Mouse (Mus musculus): ENCODE measurements around the gene Krt6b.
"Not testable (repeated sequence)": the region's sequence is repeated elsewhere in the genome, so short reads cannot be mapped to it uniquely, and the experiment has no call there.

The Krt6b gene

DNA sequence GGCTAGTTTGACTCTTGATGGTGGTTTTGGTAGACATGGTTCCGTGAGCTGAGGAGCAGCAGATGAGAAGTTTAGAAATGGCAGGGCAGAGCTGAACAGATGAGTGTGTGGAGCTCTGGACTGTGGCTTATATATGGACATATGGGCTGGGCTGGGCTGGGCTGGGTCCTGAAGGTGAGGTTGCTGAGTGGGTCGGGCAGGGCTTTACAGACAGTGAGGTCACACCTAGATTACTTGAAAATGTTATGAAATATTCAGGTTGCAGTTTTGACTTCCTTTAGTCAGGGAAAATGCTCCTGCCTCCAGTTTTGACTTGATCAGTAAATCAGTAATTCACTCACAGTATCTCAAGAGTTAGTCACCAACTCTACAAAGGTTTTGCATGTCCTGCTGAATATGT, at the start of gene Krt6b:
Krt6b (minus strand) TSS at position 101 of the 400 bp plus-strand sequence.
- no peak for DNase-seq (ENCODE audit: low spot score in 2 of 2)

DNA sequence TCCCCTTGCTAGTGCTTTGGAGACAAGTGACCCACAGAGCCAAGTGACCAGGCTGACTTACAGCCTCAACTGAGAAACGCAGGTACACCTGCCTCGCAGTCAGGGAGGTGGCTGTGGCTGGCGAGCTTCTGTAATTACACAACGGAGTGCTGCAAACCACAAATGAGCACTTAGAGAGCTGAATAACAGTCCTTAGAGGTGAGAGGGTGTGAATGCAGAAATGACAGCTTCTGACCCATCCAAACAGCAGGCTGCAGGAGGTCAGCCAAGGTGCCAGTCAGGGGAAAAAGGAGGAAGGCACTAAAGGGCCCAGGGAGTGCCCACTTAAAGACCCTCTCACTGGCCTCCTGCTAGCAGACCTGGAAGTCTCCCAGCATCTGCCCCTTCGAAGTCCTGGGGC, 44.6 kb upstream of the Krt6b start:
- DNase-seq (ENCODE audit: low spot score in 2 of 2) = no peak

- DNase-seq (ENCODE audit: low spot score in 2 of 2) = no peak
Measured at GRCm38 (mm10) chr15:101715831-101716230, 35.7 kb upstream of the Krt6b start.

DNA sequence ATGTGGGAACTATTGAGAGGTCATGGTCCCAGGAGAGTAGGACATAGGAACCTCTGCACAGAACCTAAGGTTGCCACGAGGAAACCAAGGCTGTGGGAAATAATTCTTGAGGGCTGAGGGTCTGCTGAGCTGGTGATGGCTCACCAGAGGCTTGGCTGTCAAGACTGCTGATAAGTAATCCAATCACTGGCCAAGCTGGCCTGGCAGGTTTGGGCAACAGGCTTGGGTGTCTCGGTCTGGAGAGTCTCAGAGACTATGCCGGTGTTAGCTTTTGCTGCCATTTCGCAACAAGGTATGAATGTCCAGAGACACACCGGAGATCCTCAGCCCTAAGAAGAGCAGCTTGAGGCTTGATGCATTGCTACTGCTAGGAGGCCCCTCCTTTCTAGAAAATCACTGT, 34.3 kb upstream of the Krt6b start:
- no peak for DNase-seq (ENCODE audit: low spot score in 2 of 2)

DNA sequence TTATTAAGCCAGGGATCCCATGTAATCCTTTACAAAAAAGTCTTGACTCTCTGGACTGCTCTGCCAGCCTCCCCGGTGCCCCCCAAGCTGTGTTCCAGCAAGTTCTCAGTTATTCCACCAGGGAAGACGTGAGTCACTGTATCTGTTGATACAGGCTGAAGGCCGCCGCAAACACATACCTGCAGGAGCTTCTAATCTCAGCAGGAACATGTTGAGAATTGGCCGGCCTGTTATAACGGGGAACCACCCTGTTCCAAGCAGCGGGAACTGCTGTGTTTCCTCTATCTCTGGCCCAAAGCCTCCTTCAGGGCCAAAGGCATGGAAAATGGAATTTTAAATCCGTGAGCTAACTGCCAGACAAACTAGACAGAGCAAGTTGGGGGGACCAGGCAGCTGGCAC, 33.6 kb upstream of the Krt6b start:
- no peak for DNase-seq (ENCODE audit: low spot score in 2 of 2)

GRCm38 (mm10) chr15:101712720-101713119, 32.6 kb upstream of the Krt6b start, which contains the start of gene Krt5:
Gene Krt5, minus strand, starts transcription at chr15:101712898.
- DNase-seq (ENCODE audit: low spot score in 2 of 2) = no peak

DNA sequence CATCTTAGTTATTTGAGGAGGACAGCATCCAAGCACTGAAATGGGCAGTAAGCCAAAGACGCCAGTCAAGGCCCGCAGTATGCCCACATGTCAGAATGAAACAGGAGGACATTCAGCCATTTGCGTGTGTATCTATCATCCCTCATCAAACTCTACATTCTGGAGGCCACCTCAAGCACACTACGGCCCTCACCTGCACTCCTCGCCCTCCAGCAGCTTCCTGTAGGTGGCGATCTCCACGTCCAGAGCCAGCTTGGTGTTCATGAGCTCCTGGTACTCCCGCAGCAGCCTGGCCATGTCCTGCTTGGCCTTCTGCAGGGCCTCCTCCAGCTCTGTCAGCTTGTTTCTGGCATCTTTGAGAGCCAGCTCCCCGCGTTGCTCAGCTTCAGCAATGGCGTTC, 28.6 kb upstream of the Krt6b start:
- no peak for DNase-seq (ENCODE audit: low spot score in 2 of 2)

DNA sequence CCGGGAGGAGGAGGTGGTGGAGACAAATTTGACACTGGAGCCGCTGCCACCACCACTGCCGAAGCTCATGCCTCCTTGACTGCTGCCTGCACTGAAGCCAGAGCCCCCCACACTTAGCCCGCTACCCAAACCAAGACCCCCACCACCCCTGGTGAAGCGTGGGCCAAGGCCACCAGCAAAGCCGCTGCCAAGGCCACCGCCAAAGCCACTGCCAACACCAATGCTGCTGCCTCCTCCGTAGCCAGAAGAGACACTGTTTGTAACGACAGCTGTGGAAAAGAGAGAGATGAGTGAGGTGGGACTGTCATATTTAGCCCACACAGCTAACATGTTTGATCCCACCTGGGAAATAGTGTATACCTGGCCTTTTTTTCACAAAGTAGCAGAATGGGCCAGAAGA, 27.4 kb upstream of the Krt6b start:
- DNase-seq (ENCODE audit: low spot score in 2 of 2) = no peak

DNA sequence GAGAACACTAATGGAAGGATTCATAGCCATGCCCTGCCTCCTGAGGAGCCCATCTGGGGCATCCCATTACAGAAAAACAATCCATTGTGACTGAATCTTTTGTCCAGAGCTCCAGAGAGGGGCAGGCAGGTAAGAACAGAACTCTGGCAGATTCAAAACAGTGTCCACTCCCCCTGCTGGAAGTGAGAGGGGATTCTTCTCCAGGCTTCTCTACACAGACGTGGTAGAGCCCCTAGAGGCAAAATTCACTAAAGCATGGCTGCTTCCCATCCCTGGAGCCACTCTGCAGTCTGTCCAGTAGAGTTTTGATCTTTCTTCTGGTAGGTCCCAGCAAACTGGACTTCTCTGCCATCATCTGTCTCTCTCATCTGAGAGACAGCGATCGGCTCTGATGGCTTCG, 24.0 kb upstream of the Krt6b start:
- no peak for DNase-seq (ENCODE audit: low spot score in 2 of 2)

- no peak for DNase-seq (ENCODE audit: low spot score in 2 of 2)
Measured at GRCm38 (mm10) chr15:101702380-101702779, 22.3 kb upstream of the Krt6b start.

GRCm38 (mm10) chr15:101699866-101700265, 19.8 kb upstream of the Krt6b start:
- DNase-seq (ENCODE audit: low spot score in 2 of 2) = no peak

DNA sequence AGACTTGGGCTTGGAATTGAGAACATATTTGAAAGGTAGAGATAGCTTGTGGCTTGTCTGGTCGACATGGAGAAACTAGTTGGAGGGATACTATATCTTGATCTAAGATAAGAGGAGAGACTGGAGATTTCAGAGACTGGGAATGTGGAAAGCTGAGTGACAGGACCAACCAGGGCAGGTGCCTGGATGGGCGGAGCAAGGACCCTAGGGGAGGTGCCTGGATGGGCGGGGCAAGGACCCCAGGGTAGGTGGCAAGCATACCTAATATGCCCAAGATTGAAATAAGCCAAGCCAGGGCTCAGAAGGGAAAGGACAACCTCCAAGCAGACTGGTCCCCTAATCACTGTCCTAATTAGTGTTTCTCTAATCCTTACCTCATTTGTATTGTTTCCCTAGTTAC, 19.1 kb upstream of the Krt6b start:
- no peak for DNase-seq (ENCODE audit: low spot score in 2 of 2)

- DNase-seq (ENCODE audit: low spot score in 2 of 2) = no peak
Measured at GRCm38 (mm10) chr15:101697326-101698188, 17.5 kb upstream of the Krt6b start.

DNA sequence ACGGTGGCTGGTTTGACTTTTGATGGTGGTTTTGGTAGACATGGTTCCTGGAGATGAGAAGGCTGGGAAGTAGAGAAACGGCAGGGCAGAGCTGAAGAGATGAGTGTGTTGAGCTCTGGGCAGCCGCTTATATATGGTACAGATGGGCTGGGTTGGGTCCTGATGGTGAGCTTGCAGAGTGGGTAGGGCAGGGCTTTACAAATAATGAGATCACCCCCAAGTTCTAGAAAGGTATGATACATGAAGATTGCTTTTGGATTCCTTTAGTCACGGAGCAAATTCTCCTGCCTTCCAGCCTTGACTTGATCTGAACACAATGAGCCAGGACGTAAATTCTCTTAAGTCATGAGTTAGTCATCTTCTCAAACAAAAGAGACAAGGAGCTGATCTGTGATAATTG, 14.1 kb upstream of the Krt6b start, which contains the start of gene Krt6a:
Krt6a (minus strand) TSS at position 101 of the 400 bp plus-strand sequence.
- DNase-seq (ENCODE audit: low spot score in 2 of 2) = no peak

DNA sequence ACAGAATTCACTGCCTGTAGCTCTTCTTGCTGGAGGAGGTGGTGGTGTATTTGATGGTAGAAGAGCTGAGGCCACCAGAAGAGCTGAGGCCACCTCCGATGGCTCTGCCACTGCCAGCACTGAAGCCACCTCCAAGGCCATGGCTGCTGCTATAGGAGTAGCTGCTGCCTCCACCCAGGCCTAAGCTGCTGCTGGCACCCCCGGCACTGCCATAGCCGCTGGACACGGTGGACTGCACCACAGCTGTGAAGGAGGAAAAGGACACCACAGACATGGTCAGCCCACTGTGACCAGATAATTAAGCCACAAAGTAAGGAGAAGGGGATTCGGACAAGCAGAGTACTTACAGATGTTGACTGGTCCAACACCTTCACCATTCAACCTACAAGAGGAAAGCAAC, 10.4 kb upstream of the Krt6b start:
- not testable (repeated sequence) for DNase-seq (ENCODE audit: low spot score in 2 of 2)

DNA sequence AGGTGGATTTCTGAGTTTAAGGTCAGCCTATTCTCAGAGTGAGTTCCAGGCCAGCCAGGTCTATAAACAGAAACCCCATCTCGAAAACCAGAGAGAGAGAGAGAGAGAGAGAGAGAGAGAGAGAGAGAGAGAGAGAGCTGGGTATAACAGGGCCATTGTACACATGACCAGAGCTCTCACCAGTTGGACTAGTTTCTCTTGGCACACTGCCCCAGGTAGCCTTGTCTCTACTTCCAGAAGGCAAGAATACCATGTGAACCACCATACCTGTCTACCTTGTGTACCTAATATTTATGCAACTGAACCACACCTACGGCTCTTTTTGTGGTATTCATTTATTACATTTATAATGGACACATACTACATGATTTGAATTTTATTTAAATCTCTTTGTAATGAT, 8.1 kb upstream of the Krt6b start:
- DNase-seq (ENCODE audit: low spot score in 2 of 2) = no peak

GRCm38 (mm10) chr15:101675978-101676377, 4.1 kb downstream of the Krt6b start:
- DNase-seq (ENCODE audit: low spot score in 2 of 2) = no peak

GRCm38 (mm10) chr15:101652736-101653265, 27.3 kb downstream of the Krt6b start:
- no peak for DNase-seq (ENCODE audit: low spot score in 2 of 2)

DNA sequence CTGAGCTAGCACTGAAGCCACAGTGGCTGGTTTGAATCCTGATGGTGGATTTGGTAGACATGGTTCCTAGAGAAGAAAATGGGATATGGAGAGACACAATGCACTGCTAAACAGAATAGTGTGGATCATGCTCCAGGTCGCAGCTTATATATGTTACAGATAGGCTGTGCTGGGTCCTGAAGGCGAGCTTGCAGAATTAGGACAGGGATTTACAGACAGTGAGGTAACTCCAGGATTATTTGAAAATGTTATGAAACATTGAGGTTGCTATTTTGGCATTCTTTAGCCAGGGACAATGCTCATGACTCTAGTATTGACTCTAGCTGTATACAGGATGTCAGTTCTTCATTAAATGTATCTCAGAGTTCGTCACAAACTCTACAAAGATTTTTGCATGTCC, 32.8 kb downstream of the Krt6b start, which contains the start of gene Gm5478:
Gm5478 (minus strand) TSS at position 101 of the 400 bp plus-strand sequence.
- DNase-seq (ENCODE audit: low spot score in 2 of 2) = no peak

DNA sequence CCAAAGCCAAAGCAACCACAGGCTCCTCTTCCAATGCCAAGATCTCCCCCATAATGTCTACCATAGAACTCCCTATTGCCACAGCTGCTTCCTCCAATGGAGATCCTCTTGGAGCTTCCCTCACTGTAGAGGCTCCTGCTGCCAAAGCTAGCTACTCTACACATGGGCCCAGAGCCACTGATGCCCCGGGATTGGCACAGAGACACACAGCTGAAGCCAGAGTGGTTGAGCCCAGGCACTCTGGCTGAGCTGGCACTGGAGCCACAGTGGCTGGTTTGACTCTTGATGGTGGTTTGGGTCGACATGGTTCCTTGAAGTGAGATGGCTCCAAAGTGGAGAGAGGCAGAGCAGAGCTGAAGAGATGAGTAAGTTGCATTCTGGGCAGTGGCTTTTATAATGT, 52.2 kb downstream of the Krt6b start, which contains the start of gene Gm5414:
Gm5414 (minus strand) TSS at position 305 of the 400 bp plus-strand sequence.
- DNase-seq (ENCODE audit: low spot score in 2 of 2) = no peak
